In the genomic region with DNA sequence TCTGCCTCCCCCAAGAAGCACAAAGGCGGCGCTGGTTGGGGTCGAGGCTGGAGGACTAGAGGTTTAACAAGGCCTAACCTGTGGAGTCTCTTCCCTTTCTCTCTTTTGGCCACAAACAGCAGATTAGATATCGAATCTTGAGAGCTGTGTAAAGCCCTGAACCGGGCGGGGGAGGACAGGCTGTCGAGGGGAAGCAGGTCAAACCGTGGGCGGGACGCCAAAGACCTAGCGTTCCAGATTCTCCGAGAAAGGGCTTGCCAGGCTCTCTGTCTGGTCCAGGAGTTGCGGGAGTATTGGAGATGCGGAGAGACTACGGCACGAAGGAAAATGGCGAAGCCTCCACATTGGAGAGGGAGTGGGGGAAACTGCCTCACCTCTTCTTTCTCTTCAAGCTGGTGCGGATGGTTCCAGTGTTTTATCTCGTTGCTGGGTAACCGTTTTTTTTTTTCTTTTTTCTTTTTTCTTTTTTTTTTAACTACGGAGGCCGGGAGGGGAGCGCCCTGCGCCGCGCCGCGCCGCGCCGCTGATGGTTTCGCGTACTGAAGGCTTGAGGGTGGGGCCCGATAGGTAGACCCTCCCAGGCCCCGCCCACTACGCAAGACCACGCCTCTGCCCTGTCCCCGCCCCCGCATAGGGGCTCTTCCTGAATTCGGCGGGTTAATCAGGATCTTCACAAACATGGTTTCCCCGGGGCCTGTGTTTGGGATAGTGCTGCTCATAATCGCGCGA, we compare ENCODE assay signal across 8 mouse cellular contexts. TPM values are rescaled to one million over a fixed set of nuclear protein-coding genes. Genes with fewer than 3 reads are reported as not detected.
DNase-seq lines count a peak whose midpoint lies in the region; ATAC-seq lines count a peak whose summit lies in the region.

Spa17 (minus strand) TSS at position 541 of the 729 bp plus-strand sequence.

- peak within 1 kb of the TSS; percentile 88 for H3K9ac ChIP-seq in hindbrain, embryonic 14.5 days

- peak within 1 kb of the TSS; percentile 56 for H3K4me3 ChIP-seq in hindbrain, embryonic 14.5 days (replicated peaks; ENCODE audit: low read length)

- ATAC-seq in hindbrain, embryonic 14.5 days (ENCODE audit: low FRiP score) = peak; percentile 95

- H3K4me1 ChIP-seq in hindbrain, embryonic 14.5 days (replicated peaks; ENCODE audit: control insufficient read depth, insufficient read depth, low read length) = peaks cover 9% of the 10 kb centered on the region; the same call in 1 of the 2 replicates

- peak within 1 kb of the TSS; percentile 87 for H3K27ac ChIP-seq in hindbrain, embryonic 14.5 days

- no peaks in the 10 kb centered on the region for H3K27me3 ChIP-seq in hindbrain, embryonic 14.5 days (ENCODE audit: control insufficient read depth, insufficient read depth, low read length)

- H3K9me3 ChIP-seq in hindbrain, embryonic 14.5 days (ENCODE audit: control insufficient read depth, low read length) = no peaks in the 10 kb centered on the region

- H3K36me3 ChIP-seq in hindbrain, embryonic 14.5 days (replicated peaks; ENCODE audit: control insufficient read depth, insufficient read depth) = no peaks in the 10 kb centered on the region

- peak; percentile 95 for DNase-seq in R1 (ENCODE audit: low read depth, low spot score)
- DNase-seq in cerebellum, postnatal 25 days = peak; percentile 89 to 94
- DNase-seq in frontal cortex, postnatal 25 days (ENCODE audit: low spot score in 2 of 2) = peak; percentile 71 to 77
- peak; percentile 91 for DNase-seq in hindbrain, embryonic 14.5 days (ENCODE audit: low spot score)
- peak; percentile 82 to 83 for DNase-seq in layer of hippocampus, postnatal 36 days
- DNase-seq in lung, postnatal 36 days = peak; percentile 92
- DNase-seq in retina, postnatal 1 day = peak; percentile 95
- DNase-seq in urinary bladder, adult 18-20 months (ENCODE audit: low spot score in 2 of 2) = peak; percentile 84 to 87

- under 1% methylated on average over 45 of the region's 45 CpGs for WGBS in hindbrain, embryonic 14.5 days

- peak within 1 kb of the TSS; percentile 79 for H3K4me2 ChIP-seq in hindbrain, embryonic 14.5 days (replicated peaks)

RNA-seq across cellular contexts. Expression of gene Spa17, which starts in this region (rescaled TPM):
- polyA plus RNA-seq in hindbrain, embryonic 14.5 days (2014; fragmentation: Nextera tagmentation; extraction: Ambion mirVana) = 10.2 and 14.1 TPM in 2 replicates
- 1 to 10 TPM; 1.5 to 2.4 TPM for total RNA-seq in layer of hippocampus, postnatal 36 days (2021)

Comparison
In these comparisons a context has a peak if more than half of its experiments do, and no peak if none do; other contexts are left out.
1. Peak in every context shown above with its lines: DNase-seq, ATAC-seq, H3K4me3 ChIP-seq and H3K27ac ChIP-seq.